ENCODE assay signal across 9 mouse cellular contexts in genomic region chr1:191719326-191719725, GRCm38 (mm10). TPM values are rescaled to one million over a fixed set of nuclear protein-coding genes. Genes with fewer than 3 reads are reported as not detected.
DNase-seq lines count a peak whose midpoint lies in the region; ATAC-seq and TF ChIP-seq lines count a peak whose summit lies in the region.
"Had no signal": no experiment of that assay in that cellular context is flagged by ENCODE, and none has a peak within 500 bp of the region (broad histone marks: within the 10 kb centered on the region; RNA-seq: fewer than 3 reads in every experiment).

No protein-coding gene starts in this region.

- peak overlapping the region; percentile 89 for H3K4me2 ChIP-seq in intestine, embryonic 15.5 days (replicated peaks)
- H3K4me2 ChIP-seq in myocyte (ENCODE audit: low read depth), result peak overlapping the region; percentile 72

- H3K27me3 ChIP-seq in intestine, embryonic 15.5 days (replicated peaks), result no peaks in the 10 kb centered on the region
- no peaks in the 10 kb centered on the region for H3K27me3 ChIP-seq in myocyte (ENCODE audit: control insufficient read depth, insufficient read depth, insufficient read length)

- H3K79me2 ChIP-seq in myocyte (ENCODE audit: control insufficient read depth, insufficient read depth), result peaks cover 23% of the 10 kb centered on the region

- peak overlapping the region; percentile 79 for H3K9ac ChIP-seq in intestine, embryonic 15.5 days

- H3K9me3 ChIP-seq in intestine, embryonic 15.5 days, result no peaks in the 10 kb centered on the region

- TF ChIP-seq POLR2A in myocyte (IDR thresholded peaks at IDR 0.05; ENCODE audit: insufficient read length, low read depth), result no peak

- 0 out of 2 replicates have a peak, but pooled peaks cover 2% of the 10 kb centered on the region for H3K36me3 ChIP-seq in intestine, embryonic 15.5 days
- H3K36me3 ChIP-seq in myocyte (ENCODE audit: control insufficient read depth, insufficient read depth), result peaks cover 8% of the 10 kb centered on the region

- H3K4me3 ChIP-seq in intestine, embryonic 15.5 days (replicated peaks), result peak overlapping the region; percentile 94
- peak overlapping the region; percentile 54 for H3K4me3 ChIP-seq in myocyte

- no peak for ATAC-seq in cerebellum, adult (ENCODE audit: insufficient number of reproducible peaks, low FRiP score, low TSS enrichment)
- no peak for ATAC-seq in intestine, embryonic 15.5 days
- no peak for ATAC-seq in erythroid progenitor cell, adult 5-6 weeks (replicated peaks; ENCODE audit: low FRiP score, poor library complexity, severe bottlenecking)

- H3K27ac ChIP-seq in intestine, embryonic 15.5 days, result 0 out of 2 replicates have a peak overlapping the region, but pooled peaks have one; percentile 94

- H3K4me1 ChIP-seq in intestine, embryonic 15.5 days (replicated peaks), result peaks cover 7% of the 10 kb centered on the region; the same call in 1 of the 2 replicates

- DNase-seq in cerebellum, adult 9-11 months, result peak; percentile 18
- peak; percentile 15 for DNase-seq in right cerebral cortex, adult 18-20 months
- DNase-seq in right cerebral cortex, postnatal 14 days, result no peak
- DNase-seq in ovary, postnatal 10 days (ENCODE audit: low spot score), result no peak

- peak overlapping the region; percentile 71 for H3ac ChIP-seq in myocyte (ENCODE audit: control insufficient read depth, insufficient read length)

- WGBS in intestine, embryonic 15.5 days, result 11% methylated on average over 11 of the region's 11 CpGs

TF ChIP-seq in myocyte, 11 proteins besides CTCF, POLR2A, EP300 and RAD21:
- TF ChIP-seq CEBPB (IDR thresholded peaks at IDR 0.05; ENCODE audit: insufficient read depth, poor library complexity, severe bottlenecking) (no peak), SRF (IDR thresholded peaks at IDR 0.05; ENCODE audit: control insufficient read depth, insufficient read length, low read depth) (no peak), POLR2AphosphoS2 (IDR thresholded peaks at IDR 0.05; ENCODE audit: insufficient read length, low read depth) (no peak), MYOD1 (IDR thresholded peaks at IDR 0.05; ENCODE audit: control insufficient read depth in 1 of 3, insufficient read length in 2 of 3, low read depth in 2 of 3) (no peak), TCF12 (IDR thresholded peaks at IDR 0.05; ENCODE audit: insufficient read depth, poor library complexity, severe bottlenecking) (no peak), MYOG (IDR thresholded peaks at IDR 0.05; ENCODE audit: control insufficient read depth in 1 of 3, insufficient read depth in 1 of 3, insufficient read length in 2 of 3, low read depth in 2 of 3) (no peak), E2F4 (IDR thresholded peaks at IDR 0.05; ENCODE audit: insufficient read depth) (no peak), REST (IDR thresholded peaks at IDR 0.05; ENCODE audit: insufficient read depth, insufficient read length) (no peak), USF1 (IDR thresholded peaks at IDR 0.05; ENCODE audit: low read depth) (no peak), TCF3 (IDR thresholded peaks at IDR 0.05; ENCODE audit: insufficient read length, low read depth) (no peak), MAX (IDR thresholded peaks at IDR 0.05; ENCODE audit: low read depth) (no peak)
TF ChIP-seq in myocyte: peak in this region for 0.

RNA-seq across cellular contexts. Expression of gene Lpgat1, which starts 1.7 kb away (rescaled TPM):
- 31.2 and 37.2 TPM in 2 replicates for polyA plus RNA-seq in intestine, embryonic 15.5 days (2015; fragmentation: Nextera tagmentation; extraction: Ambion mirVana)
- polyA plus RNA-seq in myocyte (2012; fragmentation: generic; extraction: Trizol), result 16.3 TPM
- total RNA-seq in erythroid progenitor cell, adult 5-6 weeks (2015; ENCODE audit: low replicate concordance), result 7.2 and 8.8 TPM in 2 replicates
- total RNA-seq in erythroid progenitor cell, adult 5-6 weeks (2017; ENCODE audit: low replicate concordance), result 5.2 and 8.7 TPM in 2 replicates
- total RNA-seq: MEL had no signal

Comparison
In these comparisons a context has a peak if more than half of its experiments do, and no peak if none do; other contexts are left out.
1. DNase-seq: peak in cerebellum, adult 9-11 months (single experiment) and right cerebral cortex, adult 18-20 months (single experiment); none in right cerebral cortex, postnatal 14 days (single experiment) and ovary, postnatal 10 days (single experiment).